Mouse (Mus musculus) G1E-ER4 (cell line): Measurements from ENCODE around the gene Arhgap15. TPM values are rescaled to one million over a fixed set of nuclear protein-coding genes. Genes with fewer than 3 reads are reported as not detected.

Source experiments
- GATA1 ChIP-seq: IDR thresholded peaks from one replicate; pipeline ENCODE4 v1.8.0; 2012; ENCODE audit warnings: low read length, inconsistent platforms
- polyA plus RNA-seq: library from polyadenylated mRNA; stranded (reverse); fragments of >175 nt; gene quantifications from 2 replicates; pipeline ENCODE4 v1.2.3, GENCODE M21; 2012

Gene Arhgap15
- polyA plus RNA-seq, 1 experiment: 0.31 TPM

DNA sequence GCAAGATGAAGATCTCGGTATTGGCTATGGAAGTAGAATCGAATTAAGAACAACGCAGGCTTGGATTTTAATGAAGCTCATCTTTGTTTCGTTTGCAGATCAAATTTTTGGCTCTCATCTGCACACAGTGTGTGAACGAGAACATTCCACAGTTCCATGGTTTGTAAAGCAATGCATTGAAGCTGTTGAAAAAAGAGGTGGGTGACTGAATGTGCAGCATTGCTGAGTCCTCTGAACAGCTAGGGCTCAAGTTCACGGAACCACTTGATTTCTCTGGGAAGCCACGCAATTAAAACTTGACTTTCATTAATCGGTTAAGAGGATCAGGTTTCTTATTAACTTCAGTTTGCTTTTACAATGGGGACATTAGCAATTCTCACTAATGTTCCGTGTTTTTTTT, 393.5 kb downstream of the Arhgap15 start:
- no peak for TF ChIP-seq GATA1

DNA sequence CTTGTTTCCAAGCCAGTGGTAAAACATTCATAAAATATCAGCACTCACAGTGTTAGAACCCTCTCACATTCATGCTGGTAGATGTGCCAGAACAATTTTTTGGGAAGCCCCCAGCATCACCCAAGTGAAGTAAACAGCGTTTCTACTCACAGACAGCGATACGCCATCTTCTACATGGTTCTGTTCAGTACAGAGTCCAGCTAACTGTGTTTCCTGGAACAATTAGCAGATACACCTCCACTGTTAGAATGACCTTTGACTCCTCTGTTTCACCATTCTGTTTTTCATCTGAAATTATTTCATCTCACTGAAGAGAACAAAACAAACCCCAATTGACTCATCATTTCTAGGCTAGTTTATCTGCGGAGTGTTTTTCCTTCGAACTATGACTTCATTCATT, 394.0 kb downstream of the Arhgap15 start:
- TF ChIP-seq GATA1: no peak

DNA sequence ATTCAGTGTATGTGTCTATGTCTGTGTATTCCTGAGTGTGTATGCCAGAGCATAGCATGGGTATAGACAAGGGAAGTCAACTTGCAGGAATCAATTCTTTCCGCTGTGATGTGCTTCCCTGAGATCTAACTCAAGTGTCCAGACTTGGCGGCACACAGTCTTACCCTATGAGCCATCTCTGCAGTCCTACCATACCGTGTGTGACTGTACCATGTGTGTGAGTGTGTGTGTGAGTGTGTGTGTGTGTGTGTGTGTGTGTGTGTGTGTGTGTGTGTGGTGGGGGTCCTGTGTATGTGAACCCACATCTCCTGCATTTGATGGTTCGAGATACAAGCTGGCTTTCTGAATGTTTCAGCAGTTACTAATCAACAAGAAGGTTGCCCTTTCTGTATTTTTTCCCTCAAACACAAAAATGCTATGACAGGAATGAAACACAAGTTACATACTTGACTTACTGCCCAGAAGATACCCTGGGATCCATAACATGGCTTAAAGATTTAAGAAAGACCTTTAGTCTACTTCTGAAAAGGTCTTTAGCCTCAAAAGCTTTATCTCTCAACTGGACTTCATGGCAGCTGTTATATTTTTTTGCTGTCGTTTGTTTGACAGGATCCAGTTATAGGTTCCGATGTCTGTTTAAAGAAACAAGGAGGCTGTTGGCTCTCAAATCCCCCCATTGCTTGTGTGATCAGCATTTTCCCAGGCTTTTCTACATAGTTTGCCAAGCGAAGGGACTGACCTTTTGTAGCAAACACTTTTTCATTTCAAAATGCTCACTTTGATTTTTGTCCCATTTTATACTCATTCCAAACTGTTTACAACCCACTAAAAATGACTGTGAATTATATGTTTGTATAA, 397.7 kb downstream of the Arhgap15 start:
- no peak for TF ChIP-seq GATA1

DNA sequence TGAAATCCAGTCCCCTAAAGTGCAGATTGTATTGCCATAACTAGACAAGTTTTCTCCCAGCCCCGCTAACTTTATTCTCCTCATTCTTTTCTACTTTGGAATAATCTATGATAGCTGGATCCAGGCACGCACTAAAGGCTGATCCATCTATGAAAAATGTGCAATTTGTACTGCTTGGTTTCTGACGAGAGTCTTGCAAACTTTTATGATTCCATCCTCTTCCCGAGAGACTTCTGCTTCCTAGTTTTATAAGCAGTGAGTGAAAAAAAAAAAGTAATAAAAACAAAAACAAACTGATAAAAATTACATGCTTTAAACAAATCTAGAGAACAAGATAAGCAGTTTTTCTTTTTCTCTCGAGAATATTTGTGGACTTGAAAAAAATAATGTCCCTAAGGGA, 398.9 kb downstream of the Arhgap15 start:
- no peak for TF ChIP-seq GATA1

DNA sequence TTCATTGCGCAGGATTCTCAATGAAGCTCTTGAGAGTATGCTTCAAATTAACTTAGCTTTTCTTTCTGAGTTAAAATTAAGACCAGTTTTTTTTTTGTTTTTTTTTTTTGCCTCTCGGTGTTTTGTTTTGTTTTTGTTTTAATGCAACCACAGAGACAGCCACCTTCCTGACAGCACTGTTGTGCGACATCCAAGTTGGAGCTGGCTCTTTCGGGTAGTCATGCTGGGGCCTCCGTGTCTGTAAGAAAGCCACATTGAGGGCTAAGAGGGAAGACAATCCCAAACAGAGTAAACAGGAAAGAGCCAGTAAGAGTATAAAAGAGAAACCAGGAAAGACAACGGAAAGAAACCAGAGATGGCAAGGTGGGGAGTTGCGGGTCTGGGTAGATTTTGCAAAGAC, 399.3 kb downstream of the Arhgap15 start:
- TF ChIP-seq GATA1: no peak

DNA sequence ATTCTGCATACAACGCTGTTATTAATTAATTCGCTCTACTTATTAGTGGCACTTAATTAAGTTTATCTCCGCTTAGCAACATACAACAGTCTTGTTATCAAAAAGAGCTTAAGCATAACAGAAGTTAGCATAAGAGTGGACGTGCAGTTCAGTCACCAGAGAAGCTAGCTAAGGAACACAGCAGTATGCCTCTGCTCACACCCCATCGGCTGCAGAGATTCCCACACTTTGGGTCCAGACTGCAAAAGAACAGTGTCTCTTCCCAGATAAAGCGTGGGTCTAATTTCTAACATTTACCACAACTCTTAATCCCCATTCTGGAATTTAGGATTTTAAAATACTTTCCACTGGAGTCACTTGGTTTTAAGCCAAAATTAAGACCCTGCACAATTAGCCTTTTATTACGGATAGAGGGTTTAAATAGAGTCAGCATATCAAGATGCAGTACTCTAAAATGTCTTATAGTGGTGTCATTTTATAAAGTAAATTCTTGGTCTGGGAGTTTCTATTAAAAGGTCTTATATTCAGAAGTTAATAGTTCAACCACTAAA, 400.0 kb downstream of the Arhgap15 start:
- no peak for TF ChIP-seq GATA1

DNA sequence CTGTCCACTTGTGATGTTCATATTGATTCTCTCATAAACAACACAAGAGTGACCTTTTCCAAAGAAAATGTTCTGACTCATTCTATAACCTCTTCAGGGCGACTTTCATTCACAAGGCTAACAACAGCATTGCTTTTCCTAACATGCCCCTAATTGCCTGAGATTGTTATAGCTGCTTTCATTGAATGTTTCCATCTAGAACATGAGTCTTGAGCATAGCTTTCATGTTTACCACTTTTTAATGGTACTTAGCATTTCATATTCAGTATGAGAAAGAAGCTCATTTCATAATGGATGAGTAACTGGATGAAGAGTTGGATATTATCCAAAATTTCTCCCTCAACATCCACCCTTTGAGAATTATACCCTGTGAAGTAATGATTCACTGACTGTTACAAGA, 403.7 kb downstream of the Arhgap15 start:
- TF ChIP-seq GATA1: no peak

DNA sequence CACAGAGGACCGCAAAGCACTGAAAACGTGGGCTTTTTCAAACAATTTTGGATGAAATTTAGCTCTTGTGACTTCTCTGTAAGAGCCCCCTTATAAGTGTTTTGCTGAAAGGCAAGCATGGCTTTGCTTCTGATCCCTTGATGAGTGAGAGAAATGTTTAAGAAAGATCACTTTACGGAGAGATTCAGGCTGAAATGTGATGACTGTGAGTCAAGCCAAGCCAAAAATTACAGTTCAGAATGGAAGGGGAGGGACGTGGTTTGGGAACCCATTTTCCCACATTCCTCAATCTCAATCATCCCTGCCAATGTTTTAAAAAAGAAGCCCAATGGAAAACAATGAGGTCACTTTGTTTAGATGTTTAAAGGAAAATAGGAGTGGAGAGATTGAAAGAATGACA, 411.7 kb downstream of the Arhgap15 start:
- TF ChIP-seq GATA1: no peak

DNA sequence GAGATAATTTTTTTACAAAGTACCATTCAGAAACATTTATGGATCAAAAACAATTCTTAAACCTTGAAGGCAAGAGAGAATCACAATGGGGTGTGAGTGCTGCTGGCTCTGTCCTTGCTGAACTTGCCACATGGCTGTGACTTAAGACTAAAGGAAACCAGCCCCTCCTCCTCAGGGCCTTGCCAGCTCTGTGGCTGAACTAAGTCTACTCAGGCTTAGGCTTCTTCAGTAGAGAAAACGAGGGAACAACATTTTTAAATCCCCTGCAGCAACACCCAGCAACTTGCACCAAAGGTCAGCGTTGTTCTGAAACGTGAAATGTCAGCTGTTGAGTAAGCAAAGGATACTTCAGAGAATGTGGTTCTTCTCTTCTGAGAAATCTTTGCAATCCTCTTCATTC, 417.2 kb downstream of the Arhgap15 start:
- TF ChIP-seq GATA1: no peak

DNA sequence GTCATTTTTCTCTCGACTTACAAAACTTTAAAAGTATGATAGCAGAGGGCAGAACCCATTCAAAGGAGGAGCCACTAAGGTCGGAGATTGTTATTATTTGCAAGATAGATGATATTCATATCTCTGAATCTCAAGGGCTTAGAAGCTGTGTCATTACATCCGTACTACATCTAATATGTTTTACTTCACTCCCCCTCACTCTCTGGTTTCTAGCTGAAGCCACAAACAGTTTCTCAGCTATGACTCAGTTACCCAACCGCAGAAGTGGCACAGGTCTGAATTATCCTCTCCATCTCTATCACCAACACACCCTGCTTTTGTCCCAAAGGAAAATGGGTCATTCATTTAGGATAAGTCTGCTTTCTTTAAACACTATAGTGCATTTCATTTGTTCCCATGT, 418.1 kb downstream of the Arhgap15 start:
- TF ChIP-seq GATA1: no peak

DNA sequence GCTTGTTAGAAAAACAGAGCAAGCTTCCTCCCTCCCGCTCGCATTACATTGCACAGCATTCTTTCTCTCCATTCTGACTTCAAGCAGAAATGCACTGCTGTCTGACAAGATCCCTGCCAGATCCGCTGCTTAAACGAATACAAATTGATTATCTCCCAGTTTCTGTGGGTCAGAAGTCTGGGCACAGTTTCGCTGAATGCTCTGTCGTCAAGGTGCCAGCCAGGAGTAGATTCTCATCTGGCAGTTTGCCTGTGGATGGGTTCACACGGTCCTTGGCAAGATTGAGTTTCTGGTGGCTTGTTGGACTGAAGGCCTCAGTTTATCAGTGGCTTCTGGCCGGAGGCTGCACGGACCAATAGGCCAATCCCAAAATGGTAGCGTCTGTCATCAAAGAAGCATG, 435.9 kb downstream of the Arhgap15 start:
- TF ChIP-seq GATA1: no peak

DNA sequence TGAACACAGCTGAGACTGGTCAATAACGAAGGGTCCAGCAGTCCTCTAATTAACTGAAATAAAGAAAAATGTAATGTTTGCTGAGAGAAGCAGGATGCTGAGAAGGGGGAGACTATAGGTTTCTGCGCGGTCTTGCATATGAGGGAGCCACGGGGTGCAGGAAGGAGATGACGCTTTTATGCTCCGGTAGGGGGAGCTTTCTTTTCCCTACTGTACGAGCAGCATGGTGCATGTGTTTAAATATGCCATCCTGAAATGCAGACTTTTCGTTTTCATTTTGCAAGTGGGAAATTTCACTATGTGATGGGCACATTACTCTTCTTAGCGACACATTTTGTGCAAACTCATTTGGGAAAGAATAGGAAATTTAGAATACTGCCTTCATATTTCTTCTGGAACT, 442.1 kb downstream of the Arhgap15 start:
- TF ChIP-seq GATA1: no peak

DNA sequence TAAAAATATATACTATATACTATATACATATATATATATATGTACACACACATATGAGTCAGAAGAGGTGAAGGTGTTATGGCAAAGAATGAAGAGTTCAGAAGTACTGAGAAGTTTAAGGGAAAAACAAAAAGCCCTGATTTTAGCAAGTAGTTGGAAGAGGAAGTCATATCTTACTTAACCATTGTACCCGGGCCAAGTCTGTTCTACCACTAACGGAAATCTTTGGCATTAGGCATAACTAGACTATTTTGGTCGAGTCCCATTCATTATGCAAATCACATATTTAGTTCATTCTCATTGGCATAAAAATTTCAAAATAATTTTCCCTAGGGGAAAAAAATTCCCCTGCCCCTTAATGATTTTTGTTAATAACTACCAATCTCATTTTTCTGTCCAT, 443.4 kb downstream of the Arhgap15 start:
- TF ChIP-seq GATA1: no peak

DNA sequence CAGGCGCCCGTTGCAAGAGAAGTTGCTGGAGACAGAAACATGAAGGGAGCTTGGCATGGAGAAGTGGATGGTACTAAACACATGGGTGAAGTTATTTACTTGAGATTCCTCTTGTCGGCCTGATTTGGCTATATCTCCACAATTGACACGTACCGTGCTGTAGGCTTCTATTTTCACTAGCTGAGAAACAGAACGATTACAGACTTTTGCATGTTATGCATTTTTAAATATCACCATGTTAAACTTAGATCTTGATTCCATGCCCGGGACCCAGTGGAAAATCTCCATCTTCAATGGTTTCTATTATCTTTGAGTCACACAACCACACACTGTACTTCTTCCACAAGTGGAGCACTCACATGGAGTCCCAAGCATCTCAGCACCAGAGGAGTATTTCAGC, 466.9 kb downstream of the Arhgap15 start:
- no peak for TF ChIP-seq GATA1

DNA sequence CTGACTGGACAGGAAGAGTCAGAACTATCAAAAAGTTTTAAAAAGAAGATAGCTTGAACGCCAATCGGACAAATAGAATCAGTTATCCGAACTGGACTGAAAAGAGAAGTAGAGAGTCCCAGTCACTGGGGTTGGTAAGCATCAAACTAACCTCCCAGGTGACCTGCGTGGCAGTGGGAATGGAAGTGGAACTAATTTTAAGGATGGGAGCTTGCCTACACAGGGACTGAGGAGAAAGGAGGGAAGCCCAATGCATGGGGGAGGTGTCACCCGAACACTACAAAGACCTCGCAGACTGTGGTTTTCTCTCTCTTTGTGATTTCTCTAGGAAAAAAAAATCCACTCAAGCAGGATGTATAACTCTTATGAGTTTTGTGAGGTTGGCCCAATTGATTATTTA, 469.2 kb downstream of the Arhgap15 start:
- no peak for TF ChIP-seq GATA1

DNA sequence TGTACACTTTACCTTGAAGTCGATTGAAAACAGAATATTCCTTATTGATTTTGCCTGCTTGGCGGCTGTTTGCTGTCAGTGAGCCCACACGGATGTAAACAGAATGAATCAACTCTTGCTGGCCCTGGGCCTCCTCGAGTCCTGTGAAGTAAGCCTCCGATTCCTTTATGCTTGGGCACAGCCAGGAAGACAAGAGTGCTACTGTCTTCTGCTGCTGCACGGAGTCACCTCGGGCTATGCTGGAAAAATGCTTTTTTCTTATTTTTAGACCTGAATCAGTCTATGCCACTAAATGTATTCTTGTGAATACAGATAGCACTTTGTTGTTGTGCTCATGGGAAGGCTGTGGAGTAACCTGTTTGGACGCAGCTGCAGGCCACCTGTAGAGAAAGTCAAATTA, 469.7 kb downstream of the Arhgap15 start:
- no peak for TF ChIP-seq GATA1

DNA sequence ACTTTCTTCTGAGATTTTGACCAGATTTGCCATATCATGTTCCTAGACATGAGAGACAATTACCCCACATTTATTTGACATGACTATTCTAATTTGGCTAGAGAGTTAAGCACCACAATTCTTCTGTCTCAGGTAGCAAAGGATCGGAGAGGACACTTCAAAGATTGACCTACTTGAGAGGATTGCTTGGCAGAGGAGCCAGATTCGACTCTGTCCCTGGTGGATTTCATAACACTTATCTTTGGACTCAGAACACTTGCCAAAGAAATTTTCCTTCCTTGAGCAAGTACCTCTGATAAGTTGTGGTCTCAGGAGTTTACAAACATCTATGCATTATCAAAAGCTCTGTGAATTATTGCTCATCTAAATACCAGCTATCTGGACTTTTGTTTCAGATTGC, 473.1 kb downstream of the Arhgap15 start:
- TF ChIP-seq GATA1: no peak

DNA sequence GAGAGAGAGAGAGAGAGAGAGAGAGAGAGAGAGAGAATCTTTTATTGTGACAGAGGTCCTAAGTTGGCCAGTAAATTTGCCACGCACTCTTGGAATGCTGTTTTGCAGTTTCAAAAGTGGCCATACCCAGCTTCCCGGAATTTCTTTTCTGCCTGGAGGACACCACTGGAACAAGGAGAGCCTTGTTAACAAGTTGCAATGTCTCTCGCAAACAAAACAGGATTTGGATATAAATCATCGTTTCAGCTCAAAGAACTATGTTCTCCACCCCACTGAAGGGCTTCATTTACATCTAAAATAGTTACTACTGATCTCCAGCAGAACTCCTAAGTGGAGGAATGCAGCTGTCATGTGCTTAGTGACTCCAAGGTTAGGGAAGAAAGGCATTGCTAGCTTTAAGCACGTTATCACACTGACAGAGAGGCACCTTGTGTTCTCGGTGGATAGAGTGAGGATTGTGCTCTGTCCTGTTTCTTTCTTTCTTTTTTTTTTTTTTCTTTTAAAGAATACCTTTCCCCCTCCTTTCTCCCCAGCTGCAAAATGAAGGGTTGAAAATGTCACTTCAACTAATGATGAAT, 473.6 kb downstream of the Arhgap15 start:
- TF ChIP-seq GATA1: no peak
